Mouse (Mus musculus) midbrain, embryonic 15.5 days (tissue): Measurements from ENCODE around the gene Cd99l2. TPM values are rescaled to one million over a fixed set of nuclear protein-coding genes. Genes with fewer than 3 reads are reported as not detected.

Experiments used
- ATAC-seq: fragments of 200-750 bp; cut with Nextera tagmentation; replicated peaks from 2 replicates; pipeline ENCODE4 v1.8.0; 2017; ENCODE audit warnings: moderate TSS enrichment
- H3K27ac ChIP-seq: fragments of 300-500 bp; sonication (generic); 2 replicates; pipeline ENCODE4 v1.5.1; 2015; ENCODE audit warnings: mild to moderate bottlenecking, inconsistent platforms
- H3K27me3 ChIP-seq: fragments of 300-500 bp; sonication (generic); replicated peaks from 2 replicates; pipeline ENCODE4 v1.6.1; 2015; ENCODE audit warnings: inconsistent platforms
- H3K36me3 ChIP-seq: fragments of 300-500 bp; sonication (generic); replicated peaks from 2 replicates; pipeline ENCODE4 v1.6.1; 2015; ENCODE audit warnings: inconsistent platforms
- H3K4me1 ChIP-seq: fragments of 300-500 bp; sonication (generic); 2 replicates; pipeline ENCODE4 v1.6.1; 2015; ENCODE audit warnings: inconsistent platforms
- H3K4me2 ChIP-seq: fragments of 300-500 bp; sonication (generic); 2 replicates; pipeline ENCODE4 v1.6.1; 2015; ENCODE audit warnings: inconsistent platforms, mild to moderate bottlenecking, moderate library complexity
- H3K4me3 ChIP-seq: fragments of 300-500 bp; sonication (generic); 2 replicates; pipeline ENCODE4 v1.5.1; 2015; ENCODE audit warnings: mild to moderate bottlenecking, inconsistent platforms
- H3K9ac ChIP-seq: fragments of 300-500 bp; sonication (generic); 2 replicates; pipeline ENCODE4 v1.6.1; 2015; ENCODE audit warnings: mild to moderate bottlenecking, inconsistent platforms
- H3K9me3 ChIP-seq: fragments of 300-500 bp; sonication (generic); 2 replicates; pipeline ENCODE4 v1.6.1; 2016; ENCODE audit warnings: inconsistent platforms
- WGBS: fragments of 180-500 bp; shearing (Covaris S2); methylation state at CpG from one replicate; pipeline ENCODE4 v1.1.7; 2015; ENCODE audit warnings: mixed read lengths; 5-methylcytosine and 5-hydroxymethylcytosine counted together
- microRNA-seq: library from miRNA; unstranded; fragments of <30 nt; microRNA quantifications from one replicate; pipeline ENCODE4, GENCODE M21; 2016
- polyA plus RNA-seq: library from polyadenylated mRNA; unstranded; fragments of >200 nt; fragmentation: Nextera tagmentation; extraction: Ambion mirVana; gene quantifications from 2 replicates; pipeline ENCODE4 v1.2.1, GENCODE M21; 2015

Gene Cd99l2
- polyA plus RNA-seq, 1 experiment from 2014 or later, result 81.2 TPM

DNA sequence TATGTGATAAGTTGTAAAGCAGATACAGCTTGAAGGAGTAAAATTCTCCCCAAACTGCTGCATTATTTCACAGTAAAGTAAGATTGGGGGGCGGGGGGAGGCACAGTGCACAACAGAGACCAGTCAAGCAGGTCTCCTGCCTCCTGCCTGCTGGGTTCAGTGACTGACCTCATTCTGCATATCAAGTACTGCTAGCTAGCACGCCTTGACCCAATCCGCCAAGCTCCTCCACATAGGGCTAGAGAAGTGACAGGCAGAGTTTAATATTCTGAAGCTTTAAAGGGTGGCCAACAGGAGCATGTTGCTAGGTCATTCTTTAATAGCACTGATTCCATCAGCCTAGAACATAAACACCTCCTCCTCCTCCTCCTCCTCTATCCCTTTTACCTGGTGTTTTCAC, 79.9 kb downstream of the Cd99l2 start:
- Histone ChIP-seq H3K9ac (no peak overlapping the region), H3K9me3 (no peaks in the 10 kb centered on the region), H3K27me3 (no peaks in the 10 kb centered on the region), H3K4me1 (no peaks in the 10 kb centered on the region), H3K27ac (no peak overlapping the region), H3K4me2 (no peak overlapping the region), H3K36me3 (no peaks in the 10 kb centered on the region; the same call in 1 of the 2 replicates), H3K4me3 (no peak overlapping the region)
- 56% methylated on average over 3 of the region's 3 CpGs for WGBS
- no peak for ATAC-seq

GRCm38 (mm10) chrX:71408386-71408785, 84.3 kb downstream of the Cd99l2 start:
- H3K27me3 ChIP-seq, result no peaks in the 10 kb centered on the region
- H3K27ac ChIP-seq, result no peak overlapping the region
- no peak for ATAC-seq
- no peaks in the 10 kb centered on the region for H3K4me1 ChIP-seq
- H3K4me2 ChIP-seq, result no peak overlapping the region
- no peak overlapping the region for H3K4me3 ChIP-seq
- no peaks in the 10 kb centered on the region for H3K9me3 ChIP-seq
- H3K36me3 ChIP-seq, result no peaks in the 10 kb centered on the region; the same call in 1 of the 2 replicates
- no peak overlapping the region for H3K9ac ChIP-seq
- WGBS, result 78% methylated on average over 1 of the region's 1 CpGs

DNA sequence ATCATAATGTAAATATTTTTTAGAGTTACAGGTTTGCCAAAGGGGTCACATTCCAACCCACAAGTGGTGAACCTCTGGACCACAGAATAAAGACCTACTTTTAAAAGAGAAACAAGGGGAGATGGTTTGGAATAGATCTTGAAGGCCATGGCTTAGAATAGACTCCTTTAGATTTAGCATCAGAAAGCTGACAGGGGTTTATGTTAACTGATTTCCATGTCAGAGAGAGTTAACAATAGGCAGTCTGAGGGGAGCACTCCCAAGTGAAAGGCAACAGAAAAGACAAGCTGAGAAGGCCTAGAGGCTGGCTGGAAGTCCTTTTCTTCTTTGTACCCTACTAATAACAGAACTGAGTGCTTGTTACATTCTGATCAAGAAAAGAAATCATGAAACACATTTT, 86.4 kb downstream of the Cd99l2 start:
- Histone ChIP-seq H3K27me3 (no peaks in the 10 kb centered on the region), H3K9ac (no peak overlapping the region), H3K4me1 (no peaks in the 10 kb centered on the region), H3K4me2 (no peak overlapping the region), H3K4me3 (no peak overlapping the region), H3K27ac (no peak overlapping the region), H3K9me3 (no peaks in the 10 kb centered on the region), H3K36me3 (no peaks in the 10 kb centered on the region; the same call in 1 of the 2 replicates)
- ATAC-seq, result no peak

DNA sequence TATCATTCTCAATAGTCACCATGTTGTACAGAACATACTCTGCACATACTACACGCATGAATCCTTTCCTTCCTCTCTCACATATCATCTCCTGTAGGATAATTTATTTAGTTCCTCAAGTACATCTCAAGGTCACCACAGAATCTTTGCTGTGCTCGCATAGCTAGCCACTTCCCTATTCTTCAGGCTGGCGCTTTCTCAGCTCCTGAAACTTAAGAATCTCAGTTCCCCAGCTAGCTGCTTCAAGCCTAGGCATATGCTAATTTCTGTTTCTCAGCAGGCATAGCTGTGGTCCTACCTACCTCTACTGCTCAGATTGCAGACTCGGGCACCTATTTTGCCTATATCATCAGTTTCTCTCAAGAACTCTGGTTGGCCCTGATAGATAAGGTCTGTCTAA, 96.3 kb downstream of the Cd99l2 start:
- no peaks in the 10 kb centered on the region for H3K27me3 ChIP-seq
- no peak overlapping the region for H3K9ac ChIP-seq
- H3K4me2 ChIP-seq, result no peak overlapping the region
- H3K4me3 ChIP-seq, result no peak overlapping the region
- ATAC-seq, result no peak
- H3K36me3 ChIP-seq, result no peaks in the 10 kb centered on the region
- 72% methylated on average over 4 of the region's 4 CpGs for WGBS
- no peaks in the 10 kb centered on the region for H3K9me3 ChIP-seq
- no peak overlapping the region for H3K27ac ChIP-seq
- no peaks in the 10 kb centered on the region for H3K4me1 ChIP-seq

DNA sequence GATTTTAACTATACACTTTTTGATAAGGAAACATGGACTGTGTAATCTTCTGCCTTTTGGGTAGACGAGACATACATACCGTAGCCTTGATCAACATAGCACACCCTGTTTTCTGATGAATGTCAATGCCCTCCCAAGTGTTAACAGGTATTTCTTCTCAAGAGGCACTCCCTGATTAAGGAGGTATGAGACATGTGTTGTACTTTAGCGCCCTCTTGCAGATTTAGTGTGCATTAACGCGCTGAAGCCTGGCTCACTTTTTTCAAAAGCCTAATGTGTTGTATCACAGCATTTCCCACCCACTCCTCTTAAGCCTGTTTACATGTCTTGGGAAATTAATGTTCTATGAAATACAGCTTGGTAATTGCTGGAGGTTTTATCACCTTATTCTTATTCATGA, 111.1 kb downstream of the Cd99l2 start:
- no peak overlapping the region for H3K27ac ChIP-seq
- ATAC-seq, result no peak
- no peaks in the 10 kb centered on the region for H3K9me3 ChIP-seq
- H3K4me1 ChIP-seq, result no peaks in the 10 kb centered on the region
- no peak overlapping the region for H3K4me3 ChIP-seq
- H3K27me3 ChIP-seq, result no peaks in the 10 kb centered on the region
- H3K4me2 ChIP-seq, result no peak overlapping the region
- H3K9ac ChIP-seq, result no peak overlapping the region
- WGBS, result 49% methylated on average over 5 of the region's 5 CpGs
- no peaks in the 10 kb centered on the region for H3K36me3 ChIP-seq

DNA sequence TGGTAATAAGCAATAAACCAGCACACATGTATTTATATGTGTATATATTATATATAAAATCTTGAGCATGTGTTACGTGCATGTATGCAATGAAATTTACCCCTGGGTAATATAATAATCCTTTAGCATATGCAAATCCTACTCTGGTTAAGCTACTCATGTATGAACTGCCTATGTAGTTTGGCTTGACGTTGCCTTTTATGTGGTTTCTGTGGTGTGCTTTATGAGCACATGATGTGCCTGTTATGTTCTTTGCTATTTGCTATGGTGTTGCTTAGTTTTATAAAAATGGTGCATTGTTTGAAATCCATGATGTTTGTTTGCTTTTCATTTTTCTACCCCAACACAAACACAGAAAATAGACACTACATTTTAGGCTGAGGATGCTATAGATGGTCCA, 114.2 kb downstream of the Cd99l2 start:
- no peak overlapping the region for H3K27ac ChIP-seq
- no peak overlapping the region for H3K4me2 ChIP-seq
- H3K36me3 ChIP-seq, result no peaks in the 10 kb centered on the region
- no peak for ATAC-seq
- H3K4me1 ChIP-seq, result no peaks in the 10 kb centered on the region
- no peak overlapping the region for H3K4me3 ChIP-seq
- H3K9ac ChIP-seq, result no peak overlapping the region
- 72% methylated on average over 2 of the region's 2 CpGs for WGBS
- H3K9me3 ChIP-seq, result no peaks in the 10 kb centered on the region
- H3K27me3 ChIP-seq, result no peaks in the 10 kb centered on the region

- Histone ChIP-seq H3K27ac (no peak overlapping the region), H3K36me3 (no peaks in the 10 kb centered on the region), H3K27me3 (no peaks in the 10 kb centered on the region), H3K4me1 (no peaks in the 10 kb centered on the region), H3K9ac (no peak overlapping the region), H3K4me3 (no peak overlapping the region), H3K4me2 (no peak overlapping the region), H3K9me3 (no peaks in the 10 kb centered on the region)
- no peak for ATAC-seq
- WGBS, result 88% methylated on average over 1 of the region's 1 CpGs
These were observed 115.9 kb downstream of the Cd99l2 start for GRCm38 (mm10) chrX:71376781-71377180.

Small RNA genes lying within 50 kb of the gene (microRNA-seq; reads per million reads assigned to microRNA genes)
- not detected for gene Gm23945

Other genes with a start within 250 kb of the Cd99l2 start
- 16.3 and 16.6 TPM in 2 replicates for gene Mtmr1, start 128.1 kb downstream of the Cd99l2 start, polyA plus RNA-seq
- gene Hmgb3, start 63.1 kb upstream of the Cd99l2 start, polyA plus RNA-seq, result 533 and 542 TPM in 2 replicates
- 2.6 and 3.5 TPM in 2 replicates for gene Gpr50, start 170.8 kb upstream of the Cd99l2 start, polyA plus RNA-seq